Mouse (Mus musculus) heart, adult 8-10 months (tissue): Measurements from ENCODE around the gene Zfhx3. TPM values are rescaled to one million over a fixed set of nuclear protein-coding genes. Genes with fewer than 3 reads are reported as not detected.
A peak's percentile ranks its signal among the peaks of the same experiment; 100 is the strongest.

Source experiments
- DNase-seq: peaks from one replicate; pipeline ENCODE4 v3.0.0; 2022; ENCODE audit warnings: low spot score
- total RNA-seq, 4 experiments: library from RNA; stranded (reverse); gene quantifications; 2 replicates each; pipeline ENCODE4 v1.2.4; 2022

Gene Zfhx3
- total RNA-seq, 4 experiments from 2014 or later: 7.7 to 8.0 (median 7.8) TPM

GRCm38 (mm10) chr8:108741651-108742050 is 799.2 kb downstream of the Zfhx3 start:
- no peak for DNase-seq

- no peak for DNase-seq
Measured at GRCm38 (mm10) chr8:108742465-108742864, 800.0 kb downstream of the Zfhx3 start.

GRCm38 (mm10) chr8:108743238-108743637 is 800.8 kb downstream of the Zfhx3 start:
- peak; percentile 63 for DNase-seq

- DNase-seq: no peak
Measured at GRCm38 (mm10) chr8:108745551-108745950, 803.1 kb downstream of the Zfhx3 start.

- DNase-seq: no peak
Measured at GRCm38 (mm10) chr8:108748095-108748494, 805.7 kb downstream of the Zfhx3 start.

- DNase-seq: no peak
Measured at GRCm38 (mm10) chr8:108748851-108749376, 806.5 kb downstream of the Zfhx3 start.

- no peak for DNase-seq
Measured at GRCm38 (mm10) chr8:108750806-108751205, 808.4 kb downstream of the Zfhx3 start.

- no peak for DNase-seq
Measured at GRCm38 (mm10) chr8:108754556-108754955, 812.1 kb downstream of the Zfhx3 start.

GRCm38 (mm10) chr8:108755400-108756325 is 813.2 kb downstream of the Zfhx3 start:
- DNase-seq: no peak

GRCm38 (mm10) chr8:108759511-108760330 is 817.3 kb downstream of the Zfhx3 start:
- peak; percentile 68 for DNase-seq

GRCm38 (mm10) chr8:108760745-108761144 is 818.3 kb downstream of the Zfhx3 start:
- DNase-seq: no peak

GRCm38 (mm10) chr8:108762567-108762966 is 820.1 kb downstream of the Zfhx3 start:
- DNase-seq: no peak

- peak; percentile 40 for DNase-seq
Measured at GRCm38 (mm10) chr8:108764403-108765194, 822.2 kb downstream of the Zfhx3 start.

GRCm38 (mm10) chr8:108766102-108766501 is 823.7 kb downstream of the Zfhx3 start:
- no peak for DNase-seq

- DNase-seq: no peak
Measured at GRCm38 (mm10) chr8:108768051-108768450, 825.6 kb downstream of the Zfhx3 start.

- no peak for DNase-seq
Measured at GRCm38 (mm10) chr8:108770334-108770733, 827.9 kb downstream of the Zfhx3 start.

GRCm38 (mm10) chr8:108773436-108773835 is 831.0 kb downstream of the Zfhx3 start:
- no peak for DNase-seq

GRCm38 (mm10) chr8:108778063-108778462 is 835.6 kb downstream of the Zfhx3 start:
- DNase-seq: no peak

GRCm38 (mm10) chr8:108778551-108778950 is 836.1 kb downstream of the Zfhx3 start:
- DNase-seq: no peak

GRCm38 (mm10) chr8:108780766-108781165 is 838.3 kb downstream of the Zfhx3 start:
- no peak for DNase-seq

- peak; percentile 62 for DNase-seq
Measured at GRCm38 (mm10) chr8:108781192-108781591, 838.7 kb downstream of the Zfhx3 start.
